Mouse (Mus musculus): ENCODE results near the gene Nxpe4. TPM values are rescaled to one million over a fixed set of nuclear protein-coding genes. Genes with fewer than 3 reads are reported as not detected.

Nxpe4 gene
- polyA plus RNA-seq, 1 experiment from 2014 or later: 7.4 TPM

GRCm38 (mm10) chr9:48339563-48339962, 177.7 kb downstream of the Nxpe4 start:
- Histone ChIP-seq H3K9ac (replicated peaks; ENCODE audit: low read depth, low read length) (no peak overlapping the region), H3K9me3 (ENCODE audit: control insufficient read depth, low read length) (no peaks in the 10 kb centered on the region), H3K4me2 (ENCODE audit: low read length) (no peak overlapping the region), H3K36me3 (ENCODE audit: control insufficient read depth, insufficient read depth) (no peaks in the 10 kb centered on the region), H3K27me3 (replicated peaks; ENCODE audit: control insufficient read depth, insufficient read depth, low read length) (no peaks in the 10 kb centered on the region), H3K27ac (ENCODE audit: low read length) (no peak overlapping the region), H3K4me3 (replicated peaks; ENCODE audit: low read length) (no peak overlapping the region), H3K4me1 (replicated peaks; ENCODE audit: control insufficient read depth, insufficient read depth, low read length) (no peaks in the 10 kb centered on the region)
- ATAC-seq: no peak
- WGBS: 43% methylated on average over 5 of the region's 5 CpGs

GRCm38 (mm10) chr9:48340708-48341380, 179.0 kb downstream of the Nxpe4 start:
- ATAC-seq: no peak
- no peak overlapping the region for H3K4me3 ChIP-seq (replicated peaks; ENCODE audit: low read length)
- H3K36me3 ChIP-seq (ENCODE audit: control insufficient read depth, insufficient read depth): no peaks in the 10 kb centered on the region
- no peak overlapping the region for H3K27ac ChIP-seq (ENCODE audit: low read length)
- WGBS: 88% methylated on average over 10 of the region's 10 CpGs
- no peaks in the 10 kb centered on the region for H3K27me3 ChIP-seq (replicated peaks; ENCODE audit: control insufficient read depth, insufficient read depth, low read length)
- H3K4me1 ChIP-seq (replicated peaks; ENCODE audit: control insufficient read depth, insufficient read depth, low read length): no peaks in the 10 kb centered on the region
- H3K9me3 ChIP-seq (ENCODE audit: control insufficient read depth, low read length): no peaks in the 10 kb centered on the region
- H3K4me2 ChIP-seq (ENCODE audit: low read length): no peak overlapping the region
- H3K9ac ChIP-seq (replicated peaks; ENCODE audit: low read depth, low read length): no peak overlapping the region

- no peaks in the 10 kb centered on the region for H3K36me3 ChIP-seq (ENCODE audit: control insufficient read depth, insufficient read depth)
- WGBS: 48% methylated on average over 9 of the region's 9 CpGs
- no peaks in the 10 kb centered on the region for H3K4me1 ChIP-seq (replicated peaks; ENCODE audit: control insufficient read depth, insufficient read depth, low read length)
- no peak overlapping the region for H3K4me2 ChIP-seq (ENCODE audit: low read length)
- no peaks in the 10 kb centered on the region for H3K9me3 ChIP-seq (ENCODE audit: control insufficient read depth, low read length)
- no peak overlapping the region for H3K9ac ChIP-seq (replicated peaks; ENCODE audit: low read depth, low read length)
- no peak for ATAC-seq
- H3K27me3 ChIP-seq (replicated peaks; ENCODE audit: control insufficient read depth, insufficient read depth, low read length): no peaks in the 10 kb centered on the region
- no peak overlapping the region for H3K4me3 ChIP-seq (replicated peaks; ENCODE audit: low read length)
- no peak overlapping the region for H3K27ac ChIP-seq (ENCODE audit: low read length)
Measured at GRCm38 (mm10) chr9:48345456-48345855, 183.6 kb downstream of the Nxpe4 start.

GRCm38 (mm10) chr9:48345866-48346265, 184.0 kb downstream of the Nxpe4 start:
- no peak for ATAC-seq
- H3K36me3 ChIP-seq (ENCODE audit: control insufficient read depth, insufficient read depth): no peaks in the 10 kb centered on the region
- no peak overlapping the region for H3K4me2 ChIP-seq (ENCODE audit: low read length)
- no peaks in the 10 kb centered on the region for H3K27me3 ChIP-seq (replicated peaks; ENCODE audit: control insufficient read depth, insufficient read depth, low read length)
- H3K9ac ChIP-seq (replicated peaks; ENCODE audit: low read depth, low read length): no peak overlapping the region
- no peaks in the 10 kb centered on the region for H3K4me1 ChIP-seq (replicated peaks; ENCODE audit: control insufficient read depth, insufficient read depth, low read length)
- H3K4me3 ChIP-seq (replicated peaks; ENCODE audit: low read length): no peak overlapping the region
- H3K9me3 ChIP-seq (ENCODE audit: control insufficient read depth, low read length): no peaks in the 10 kb centered on the region
- H3K27ac ChIP-seq (ENCODE audit: low read length): no peak overlapping the region
- 86% methylated on average over 3 of the region's 3 CpGs for WGBS

- no peak within 1 kb of the TSS for H3K4me2 ChIP-seq (ENCODE audit: low read length)
- 76% methylated on average over 2 of the region's 2 CpGs for WGBS
- no peak within 1 kb of the TSS for H3K9ac ChIP-seq (replicated peaks; ENCODE audit: low read depth, low read length)
- no peaks in the 10 kb centered on the region for H3K27me3 ChIP-seq (replicated peaks; ENCODE audit: control insufficient read depth, insufficient read depth, low read length)
- H3K4me3 ChIP-seq (replicated peaks; ENCODE audit: low read length): no peak within 1 kb of the TSS
- no peak within 1 kb of the TSS for H3K27ac ChIP-seq (ENCODE audit: low read length)
- H3K36me3 ChIP-seq (ENCODE audit: control insufficient read depth, insufficient read depth): no peaks in the 10 kb centered on the region
- H3K9me3 ChIP-seq (ENCODE audit: control insufficient read depth, low read length): no peaks in the 10 kb centered on the region
- H3K4me1 ChIP-seq (replicated peaks; ENCODE audit: control insufficient read depth, insufficient read depth, low read length): no peaks in the 10 kb centered on the region
- no peak for ATAC-seq
Measured at GRCm38 (mm10) chr9:48353148-48353698, 191.4 kb downstream of the Nxpe4 start, which contains the start of gene Nxpe2. TSS of gene Nxpe2 (minus strand) at chr9:48353454.

GRCm38 (mm10) chr9:48354122-48354521, 192.3 kb downstream of the Nxpe4 start:
- no peak overlapping the region for H3K4me3 ChIP-seq (replicated peaks; ENCODE audit: low read length)
- no peak overlapping the region for H3K9ac ChIP-seq (replicated peaks; ENCODE audit: low read depth, low read length)
- WGBS: 85% methylated on average over 4 of the region's 4 CpGs
- no peaks in the 10 kb centered on the region for H3K36me3 ChIP-seq (ENCODE audit: control insufficient read depth, insufficient read depth)
- H3K9me3 ChIP-seq (ENCODE audit: control insufficient read depth, low read length): no peaks in the 10 kb centered on the region
- H3K4me1 ChIP-seq (replicated peaks; ENCODE audit: control insufficient read depth, insufficient read depth, low read length): no peaks in the 10 kb centered on the region
- no peak for ATAC-seq
- H3K27me3 ChIP-seq (replicated peaks; ENCODE audit: control insufficient read depth, insufficient read depth, low read length): no peaks in the 10 kb centered on the region
- no peak overlapping the region for H3K4me2 ChIP-seq (ENCODE audit: low read length)
- H3K27ac ChIP-seq (ENCODE audit: low read length): no peak overlapping the region

GRCm38 (mm10) chr9:48354793-48355192, 193.0 kb downstream of the Nxpe4 start:
- no peak overlapping the region for H3K4me3 ChIP-seq (replicated peaks; ENCODE audit: low read length)
- no peaks in the 10 kb centered on the region for H3K36me3 ChIP-seq (ENCODE audit: control insufficient read depth, insufficient read depth)
- no peak overlapping the region for H3K27ac ChIP-seq (ENCODE audit: low read length)
- H3K9me3 ChIP-seq (ENCODE audit: control insufficient read depth, low read length): no peaks in the 10 kb centered on the region
- no peak overlapping the region for H3K9ac ChIP-seq (replicated peaks; ENCODE audit: low read depth, low read length)
- H3K4me2 ChIP-seq (ENCODE audit: low read length): no peak overlapping the region
- H3K4me1 ChIP-seq (replicated peaks; ENCODE audit: control insufficient read depth, insufficient read depth, low read length): no peaks in the 10 kb centered on the region
- 30% methylated on average over 3 of the region's 3 CpGs for WGBS
- ATAC-seq: no peak
- no peaks in the 10 kb centered on the region for H3K27me3 ChIP-seq (replicated peaks; ENCODE audit: control insufficient read depth, insufficient read depth, low read length)

GRCm38 (mm10) chr9:48357097-48357496, 195.3 kb downstream of the Nxpe4 start:
- Histone ChIP-seq H3K27me3 (replicated peaks; ENCODE audit: control insufficient read depth, insufficient read depth, low read length) (no peaks in the 10 kb centered on the region), H3K9ac (replicated peaks; ENCODE audit: low read depth, low read length) (no peak overlapping the region), H3K4me1 (replicated peaks; ENCODE audit: control insufficient read depth, insufficient read depth, low read length) (peaks cover 3% of the 10 kb centered on the region; the same call in 1 of the 2 replicates), H3K27ac (ENCODE audit: low read length) (no peak overlapping the region), H3K9me3 (ENCODE audit: control insufficient read depth, low read length) (no peaks in the 10 kb centered on the region), H3K4me2 (ENCODE audit: low read length) (no peak overlapping the region), H3K36me3 (ENCODE audit: control insufficient read depth, insufficient read depth) (no peaks in the 10 kb centered on the region), H3K4me3 (replicated peaks; ENCODE audit: low read length) (no peak overlapping the region)
- ATAC-seq: no peak
- 92% methylated on average over 3 of the region's 3 CpGs for WGBS

GRCm38 (mm10) chr9:48360826-48361225, 199.0 kb downstream of the Nxpe4 start:
- ATAC-seq: no peak
- 74% methylated on average over 4 of the region's 4 CpGs for WGBS

More at GRCm38 (mm10) chr9:48360826-48361225, 199.0 kb downstream of the Nxpe4 start:
- Histone ChIP-seq H3K4me2 (ENCODE audit: low read length) (no peak overlapping the region), H3K4me3 (replicated peaks; ENCODE audit: low read length) (no peak overlapping the region), H3K9ac (replicated peaks; ENCODE audit: low read depth, low read length) (no peak overlapping the region), H3K9me3 (ENCODE audit: control insufficient read depth, low read length) (no peaks in the 10 kb centered on the region), H3K36me3 (ENCODE audit: control insufficient read depth, insufficient read depth) (no peaks in the 10 kb centered on the region), H3K4me1 (replicated peaks; ENCODE audit: control insufficient read depth, insufficient read depth, low read length) (peaks cover 7% of the 10 kb centered on the region; the same call in 1 of the 2 replicates), H3K27ac (ENCODE audit: low read length) (no peak overlapping the region), H3K27me3 (replicated peaks; ENCODE audit: control insufficient read depth, insufficient read depth, low read length) (no peaks in the 10 kb centered on the region)
